Mouse (Mus musculus) intestine, postnatal 0 days (tissue): Measurements from ENCODE around the gene Prrc2a. TPM values are rescaled to one million over a fixed set of nuclear protein-coding genes. Genes with fewer than 3 reads are reported as not detected.
A peak's percentile ranks its signal among the peaks of the same experiment; 100 is the strongest.

ENCODE experiments used
- ATAC-seq: fragments of 200-750 bp; cut with Nextera tagmentation; 2 replicates; pipeline ENCODE4 v1.8.0; 2017; ENCODE audit warnings: mild to moderate bottlenecking, moderate TSS enrichment, moderate library complexity
- H3K27ac ChIP-seq: fragments of 300-500 bp; sonication (generic); 2 replicates; pipeline ENCODE4 v1.5.1; 2014; ENCODE audit warnings: mild to moderate bottlenecking, low read depth, low read length, moderate library complexity
- H3K27me3 ChIP-seq: fragments of 300-500 bp; sonication (generic); replicated peaks from 2 replicates; pipeline ENCODE4 v1.6.1; 2014; ENCODE audit warnings: low read length, mixed read lengths; ENCODE audit not compliant: control insufficient read depth, insufficient read depth
- H3K36me3 ChIP-seq: fragments of 300-500 bp; sonication (generic); 2 replicates; pipeline ENCODE4 v1.6.1; 2014; ENCODE audit warnings: mild to moderate bottlenecking, moderate library complexity; ENCODE audit not compliant: control insufficient read depth, insufficient read depth
- H3K4me1 ChIP-seq: fragments of 300-500 bp; sonication (generic); replicated peaks from 2 replicates; pipeline ENCODE4 v1.6.1; 2014; ENCODE audit warnings: antibody characterized with exemption, low read length, mixed read lengths; ENCODE audit not compliant: control insufficient read depth, insufficient read depth
- H3K4me2 ChIP-seq: fragments of 300-500 bp; sonication (generic); replicated peaks from 2 replicates; pipeline ENCODE4 v1.6.1; 2014; ENCODE audit warnings: low read depth, mild to moderate bottlenecking, moderate library complexity
- H3K4me3 ChIP-seq: fragments of 300-500 bp; sonication (generic); 2 replicates; pipeline ENCODE4 v1.5.1; 2014; ENCODE audit warnings: low read depth, low read length
- H3K9ac ChIP-seq: fragments of 300-500 bp; sonication (generic); 2 replicates; pipeline ENCODE4 v1.6.1; 2014; ENCODE audit warnings: mild to moderate bottlenecking, low read depth, low read length
- H3K9me3 ChIP-seq: fragments of 300-500 bp; sonication (generic); 2 replicates; pipeline ENCODE4 v1.6.1; 2016; ENCODE audit warnings: mixed run types; ENCODE audit not compliant: control insufficient read depth
- CTCF ChIP-seq: sonication (generic); IDR thresholded peaks from 2 replicates; pipeline ENCODE4 v1.5.1; 2016; ENCODE audit warnings: low read depth, mild to moderate bottlenecking, control low read depth, antibody characterized with exemption, moderate library complexity
- WGBS: fragments of 180-500 bp; shearing (Covaris S2); extraction: QIAGEN DNeasy Blood & Tissue Kit; methylation state at CpG from one replicate; pipeline ENCODE4 v1.1.7; 2014; 5-methylcytosine and 5-hydroxymethylcytosine counted together
- polyA plus RNA-seq: library from polyadenylated mRNA; unstranded; fragments of >200 nt; fragmentation: Nextera tagmentation; extraction: Ambion mirVana; gene quantifications from 2 replicates; pipeline ENCODE4 v1.2.1, GENCODE M21; 2015

The Prrc2a gene
- polyA plus RNA-seq, result 40.0 and 54.1 TPM in 2 replicates

DNA sequence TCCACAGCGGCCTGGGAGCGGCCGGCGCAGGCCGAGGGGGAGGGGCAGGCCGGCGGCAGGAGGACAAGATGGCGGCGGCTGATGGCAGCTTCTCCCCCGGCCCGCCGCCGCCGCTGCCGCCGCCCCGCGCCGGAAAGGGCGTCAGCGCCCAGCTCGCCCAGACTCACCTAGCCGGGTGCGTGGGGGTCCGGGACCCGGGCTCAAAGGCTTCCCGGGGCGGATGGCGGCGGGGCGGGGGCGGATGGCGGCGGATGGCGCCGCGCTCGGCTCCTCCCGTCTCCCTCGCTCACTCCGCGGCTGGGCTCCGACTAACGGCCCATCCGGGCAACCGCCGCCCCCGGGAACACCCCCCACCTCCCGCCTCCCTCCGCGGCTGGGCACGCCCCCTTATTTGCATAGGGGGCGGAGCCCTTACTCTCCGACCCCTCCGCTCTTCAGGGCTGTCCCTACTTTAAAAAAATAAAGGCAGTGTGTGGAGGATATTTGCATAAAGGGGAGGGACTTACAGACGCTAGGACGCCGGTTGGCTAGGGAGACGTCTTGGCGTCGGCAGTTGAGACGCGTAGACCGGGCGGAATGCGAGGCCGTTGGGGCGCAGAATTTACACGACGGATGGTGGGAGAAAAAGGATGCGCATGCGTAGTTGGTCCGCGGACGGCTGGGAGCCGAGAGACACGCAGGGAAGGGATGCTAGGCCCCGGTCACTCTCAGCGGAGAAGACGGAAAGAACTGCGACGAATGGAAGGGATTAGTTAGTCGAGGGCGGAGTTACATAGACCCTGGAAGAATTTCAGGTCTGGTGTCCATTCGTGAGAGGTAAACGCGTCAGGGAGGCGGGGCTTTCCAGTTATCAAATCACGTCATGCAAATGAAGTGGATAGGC, at the start of gene Prrc2a:
Gene Prrc2a (minus strand): TSS at position 330 of the 883 bp plus-strand sequence.
- Histone ChIP-seq H3K9ac (peak within 1 kb of the TSS; percentile 98), H3K4me2 (peak within 1 kb of the TSS; percentile 82), H3K27ac (peak within 1 kb of the TSS; percentile 96), H3K36me3 (peaks cover 25% of the 10 kb centered on the region), H3K4me1 (peaks cover 4% of the 10 kb centered on the region; the same call in 1 of the 2 replicates), H3K4me3 (peak within 1 kb of the TSS; percentile 94), H3K27me3 (no peaks in the 10 kb centered on the region), H3K9me3 (no peaks in the 10 kb centered on the region)
- TF ChIP-seq CTCF, result no peak
- ATAC-seq, result peak; percentile 95
- under 1% methylated on average over 62 of the region's 89 CpGs for WGBS

DNA sequence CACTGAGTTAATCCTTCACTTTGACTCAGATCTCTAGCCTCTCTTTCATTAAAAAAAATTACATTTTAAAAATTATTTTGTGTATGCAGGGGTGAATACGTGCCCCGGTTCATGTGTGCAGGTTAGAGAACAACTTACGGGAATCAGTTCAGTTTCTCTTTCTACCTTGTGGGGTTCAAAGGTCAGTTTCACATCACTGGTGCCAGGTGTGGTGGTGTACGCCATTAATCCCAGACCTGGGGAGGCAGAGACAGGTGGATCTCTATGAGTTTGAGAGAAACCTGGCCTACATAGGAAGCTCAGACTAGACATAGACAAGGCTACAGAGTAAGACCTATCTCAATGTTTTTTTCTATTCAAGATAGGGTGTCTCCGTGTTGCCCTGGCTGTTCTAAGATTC, 48.4 kb upstream of the Prrc2a start:
- Histone ChIP-seq H3K9me3 (no peaks in the 10 kb centered on the region), H3K4me2 (no peak overlapping the region), H3K4me3 (no peak overlapping the region), H3K27me3 (no peaks in the 10 kb centered on the region), H3K36me3 (no peaks in the 10 kb centered on the region), H3K27ac (no peak overlapping the region), H3K9ac (no peak overlapping the region), H3K4me1 (no peaks in the 10 kb centered on the region)
- peak; percentile 71 for ATAC-seq
- TF ChIP-seq CTCF, result no peak
- WGBS, result 57% methylated on average over 5 of the region's 5 CpGs

DNA sequence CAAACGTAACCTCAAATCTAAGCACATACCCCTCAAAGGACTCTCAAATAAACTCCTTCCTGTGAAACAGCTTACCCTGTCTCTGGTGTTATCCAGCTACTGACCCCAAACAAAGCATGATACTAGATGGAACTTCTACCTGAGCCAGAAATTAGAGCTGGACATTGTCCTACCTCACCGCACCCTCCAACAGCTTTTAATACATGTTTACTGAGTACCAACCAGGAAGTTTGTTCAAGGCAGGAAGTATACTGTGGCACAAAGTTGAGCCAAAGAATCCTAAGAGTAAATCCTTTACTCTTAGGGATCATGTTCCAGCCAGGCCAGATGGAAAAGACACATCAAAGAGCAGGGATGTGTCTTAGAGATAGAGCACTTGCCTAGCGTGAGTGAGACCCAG, 45.9 kb upstream of the Prrc2a start:
- no peak overlapping the region for H3K4me2 ChIP-seq
- 46% methylated on average over 3 of the region's 3 CpGs for whole genome bisulfite sequencing
- 0 out of 2 replicates have a peak, but pooled peaks have one; percentile 25 for ATAC-seq
- H3K36me3 ChIP-seq, result no peaks in the 10 kb centered on the region
- no peaks in the 10 kb centered on the region for H3K27me3 ChIP-seq
- no peaks in the 10 kb centered on the region for H3K9me3 ChIP-seq
- H3K4me3 ChIP-seq, result no peak overlapping the region
- no peaks in the 10 kb centered on the region for H3K4me1 ChIP-seq
- no peak for TF ChIP-seq CTCF
- no peak overlapping the region for H3K27ac ChIP-seq
- no peak overlapping the region for H3K9ac ChIP-seq

DNA sequence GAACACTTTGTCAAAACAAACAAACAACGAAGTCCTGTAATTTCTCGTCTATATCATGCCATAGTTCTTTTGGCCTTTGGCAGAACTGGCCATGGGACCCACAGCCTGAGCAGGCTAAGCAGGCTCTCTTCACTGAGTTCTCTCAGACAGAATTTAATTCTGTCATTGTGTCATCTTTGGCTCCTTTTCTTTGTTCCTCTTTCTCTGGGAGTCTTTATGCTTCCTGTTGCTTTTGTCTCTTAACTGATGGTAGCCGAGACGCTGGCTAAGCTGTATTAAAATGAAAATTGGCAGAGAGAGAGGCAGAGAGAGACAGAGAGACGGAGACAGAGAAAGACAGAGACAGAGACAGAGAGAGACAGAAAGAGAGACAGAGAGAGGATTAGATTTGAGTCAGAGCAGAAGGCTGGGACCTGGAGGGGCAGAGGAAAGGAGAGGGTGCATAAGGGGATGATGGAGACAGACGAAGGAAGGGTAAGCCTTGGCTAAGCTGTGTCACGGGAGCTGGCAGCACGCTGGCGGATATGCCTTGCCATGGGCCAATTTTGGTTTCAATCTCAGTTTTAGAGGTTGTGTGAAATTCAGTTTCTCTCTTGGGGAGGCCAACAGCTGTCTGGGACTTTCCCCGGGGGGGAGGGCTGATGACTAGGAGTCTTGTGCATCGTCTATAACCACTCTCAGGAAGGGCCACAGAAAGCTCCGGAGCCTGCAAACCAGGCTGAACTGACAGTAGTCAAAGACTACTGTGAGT, 45.3 kb upstream of the Prrc2a start:
- Histone ChIP-seq H3K36me3 (no peaks in the 10 kb centered on the region), H3K27ac (no peak overlapping the region), H3K4me2 (no peak overlapping the region), H3K9me3 (no peaks in the 10 kb centered on the region), H3K4me1 (no peaks in the 10 kb centered on the region), H3K27me3 (no peaks in the 10 kb centered on the region; the same call in 1 of the 2 replicates), H3K9ac (no peak overlapping the region), H3K4me3 (no peak overlapping the region)
- 76% methylated on average over 12 of the region's 12 CpGs for WGBS
- ATAC-seq, result no peak
- TF ChIP-seq CTCF, result no peak

DNA sequence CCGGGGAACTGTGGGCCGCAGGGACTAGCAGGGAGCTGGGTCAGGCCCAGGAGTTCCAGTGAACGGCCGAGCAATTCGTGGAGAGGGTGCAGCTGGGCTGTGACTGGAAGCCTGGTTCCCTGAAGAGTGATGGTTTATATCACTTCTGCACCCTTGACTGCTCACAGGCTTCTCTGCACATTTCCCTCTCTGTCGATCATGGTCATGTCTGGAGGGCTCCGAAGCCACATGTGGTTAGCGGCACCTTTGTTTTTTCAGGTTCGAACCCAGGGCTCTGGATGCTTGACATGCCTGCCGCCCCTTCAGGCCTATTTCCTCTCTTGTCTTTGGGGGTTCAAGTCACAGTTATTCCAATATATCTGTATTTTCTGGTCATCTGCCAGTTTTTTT, 40.7 kb upstream of the Prrc2a start:
- no peak for ATAC-seq
- 62% methylated on average over 10 of the region's 10 CpGs for WGBS
- H3K4me3 ChIP-seq, result no peak overlapping the region
- no peak overlapping the region for H3K27ac ChIP-seq
- H3K4me1 ChIP-seq, result no peaks in the 10 kb centered on the region
- TF ChIP-seq CTCF, result no peak
- H3K36me3 ChIP-seq, result no peaks in the 10 kb centered on the region
- peaks cover 16% of the 10 kb centered on the region for H3K27me3 ChIP-seq
- H3K9me3 ChIP-seq, result no peaks in the 10 kb centered on the region
- H3K4me2 ChIP-seq, result no peak overlapping the region
- H3K9ac ChIP-seq, result no peak overlapping the region

DNA sequence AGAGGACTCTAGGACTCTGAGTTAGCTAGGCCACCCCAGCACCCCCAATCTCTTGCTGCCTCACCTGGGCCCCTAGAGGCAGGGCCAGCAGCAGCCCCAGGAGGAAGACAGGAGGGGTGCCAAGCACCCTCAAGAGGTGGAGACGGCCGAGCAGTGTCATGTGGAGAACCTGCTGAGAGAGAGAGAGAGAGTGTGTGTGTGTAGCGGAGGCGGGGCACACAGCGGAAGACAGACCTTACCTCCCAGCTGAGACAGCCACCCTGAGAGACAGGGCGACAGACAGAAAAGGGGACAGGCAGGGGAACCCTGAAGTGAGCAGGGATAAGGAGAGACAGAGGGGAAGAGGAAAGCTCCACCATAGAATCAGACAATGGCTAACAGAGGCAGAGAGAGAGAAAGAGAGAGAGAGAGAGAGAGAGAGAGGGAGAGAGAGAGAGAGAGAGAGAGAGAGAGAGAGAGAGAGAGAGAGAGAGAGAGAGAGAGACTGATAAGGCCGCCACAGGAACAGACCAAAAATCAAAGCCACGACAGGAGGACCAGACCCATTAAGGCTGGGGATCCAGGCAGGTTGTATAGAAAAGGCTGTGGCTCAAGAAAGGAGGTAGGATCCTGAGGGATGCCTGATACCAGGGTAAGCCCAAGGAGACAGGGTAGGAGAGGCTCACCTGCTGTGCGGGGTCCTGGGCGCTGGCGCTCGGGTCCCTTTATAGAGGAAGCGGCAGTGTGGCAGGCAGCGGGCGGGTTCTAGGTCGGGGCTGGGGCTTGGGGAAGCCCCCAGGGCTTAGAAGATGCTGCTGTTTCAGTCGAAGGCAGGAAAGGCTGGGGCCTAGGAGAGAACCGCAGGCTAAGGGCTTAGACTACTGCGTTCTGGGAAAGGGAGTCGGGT, 40.0 kb upstream of the Prrc2a start, which contains the start of gene Lta:
Gene Lta (minus strand): TSS at position 858 of the 886 bp plus-strand sequence.
- Histone ChIP-seq H3K36me3 (no peaks in the 10 kb centered on the region), H3K4me2 (no peak within 1 kb of the TSS), H3K27ac (no peak within 1 kb of the TSS), H3K9me3 (no peaks in the 10 kb centered on the region), H3K4me1 (no peaks in the 10 kb centered on the region), H3K4me3 (no peak within 1 kb of the TSS), H3K9ac (no peak within 1 kb of the TSS), H3K27me3 (peaks cover 16% of the 10 kb centered on the region)
- no peak for TF ChIP-seq CTCF
- ATAC-seq, result no peak
- WGBS, result 46% methylated on average over 20 of the region's 20 CpGs
